Mouse (Mus musculus) lung, embryonic 14.5 days (tissue): ENCODE measurements at regions not wholly inside any gene's neighbourhood (a gene's known extent, or its start where the extent isn't known, plus 50 kb on each side); places are given as distances from the start of the nearest gene placed in this dataset.

Source experiments
- ATAC-seq: fragments of 200-750 bp; cut with Nextera tagmentation; 2 replicates; pipeline ENCODE4 v1.8.0; 2017; ENCODE audit warnings: mild to moderate bottlenecking, moderate TSS enrichment, moderate library complexity; ENCODE audit not compliant: insufficient read depth
- DNase-seq: peaks from one replicate; pipeline ENCODE4 v3.0.0-alpha.2; 2015
- H3K27ac ChIP-seq: fragments of 300-500 bp; sonication (generic); 2 replicates; pipeline ENCODE4 v1.5.1; 2014; ENCODE audit warnings: low read depth, mild to moderate bottlenecking, moderate library complexity
- H3K27me3 ChIP-seq: fragments of 300-500 bp; sonication (generic); 2 replicates; pipeline ENCODE4 v1.6.1; 2014; ENCODE audit warnings: low read length, control low read depth; ENCODE audit not compliant: insufficient read depth
- H3K36me3 ChIP-seq: fragments of 300-500 bp; sonication (generic); 2 replicates; pipeline ENCODE4 v1.6.1; 2014; ENCODE audit warnings: control low read depth; ENCODE audit not compliant: insufficient read depth
- H3K4me1 ChIP-seq: fragments of 300-500 bp; sonication (generic); 2 replicates; pipeline ENCODE4 v1.6.1; 2014; ENCODE audit warnings: antibody characterized with exemption, control low read depth; ENCODE audit not compliant: insufficient read depth
- H3K4me2 ChIP-seq: fragments of 300-500 bp; sonication (generic); 2 replicates; pipeline ENCODE4 v1.6.1; 2014; ENCODE audit warnings: mild to moderate bottlenecking
- H3K4me3 ChIP-seq: fragments of 300-500 bp; sonication (generic); 2 replicates; pipeline ENCODE4 v1.5.1; 2014; ENCODE audit warnings: low read depth, low read length
- H3K9ac ChIP-seq: fragments of 300-500 bp; sonication (generic); 2 replicates; pipeline ENCODE4 v1.6.1; 2014
- H3K9me3 ChIP-seq: fragments of 300-500 bp; sonication (generic); 2 replicates; pipeline ENCODE4 v1.6.1; 2016; ENCODE audit warnings: low read depth, low read length, control low read depth
- CTCF ChIP-seq: IDR thresholded peaks from 2 replicates; pipeline ENCODE4 v1.5.1; 2016; ENCODE audit warnings: antibody characterized with exemption, low read depth
- WGBS: fragments of 180-500 bp; shearing (Covaris S2); extraction: QIAGEN DNeasy Blood & Tissue Kit; methylation state at CpG from one replicate; pipeline ENCODE4 v1.1.7; 2014; 5-methylcytosine and 5-hydroxymethylcytosine counted together

DNA sequence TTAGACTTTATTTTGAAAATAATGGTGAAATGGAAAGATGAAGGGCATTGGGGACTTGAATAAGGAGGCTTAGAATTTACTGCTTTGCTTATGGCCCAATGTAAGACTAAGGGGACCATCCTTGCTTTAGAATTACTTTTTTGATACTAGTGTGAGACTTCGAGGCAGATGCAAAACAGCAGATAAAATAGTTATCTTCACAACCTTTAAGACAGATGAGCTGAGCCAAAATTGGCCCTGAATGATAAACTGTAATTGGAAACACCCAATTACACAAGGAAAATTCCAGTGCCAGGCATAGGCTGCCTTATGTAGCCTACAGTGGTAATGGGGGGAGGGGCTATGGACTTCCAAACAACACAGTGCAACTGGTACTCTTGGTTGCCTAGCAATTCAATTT lies 4790.5 kb downstream of the 9330182O14Rik start:
- no peak for ATAC-seq
- H3K4me3 ChIP-seq: no peak overlapping the region
- H3K27ac ChIP-seq: no peak overlapping the region
- H3K9ac ChIP-seq: no peak overlapping the region
- no peaks in the 10 kb centered on the region for H3K27me3 ChIP-seq
- 77% methylated on average over 1 of the region's 1 CpGs for WGBS
- no peaks in the 10 kb centered on the region for H3K9me3 ChIP-seq
- H3K36me3 ChIP-seq: no peaks in the 10 kb centered on the region
- DNase-seq: no peak
- no peak for TF ChIP-seq CTCF
- no peaks in the 10 kb centered on the region for H3K4me1 ChIP-seq
- H3K4me2 ChIP-seq: no peak overlapping the region

- Histone ChIP-seq H3K9me3 (no peaks in the 10 kb centered on the region), H3K27ac (no peak overlapping the region), H3K4me3 (no peak overlapping the region), H3K27me3 (no peaks in the 10 kb centered on the region), H3K9ac (no peak overlapping the region), H3K4me2 (no peak overlapping the region), H3K36me3 (no peaks in the 10 kb centered on the region), H3K4me1 (no peaks in the 10 kb centered on the region)
- no peak for DNase-seq
- no peak for ATAC-seq
- 66% methylated on average over 3 of the region's 3 CpGs for WGBS
- TF ChIP-seq CTCF: no peak
These were observed 4792.9 kb downstream of the 9330182O14Rik start for GRCm38 (mm10) chr15:44927058-44927457.

- DNase-seq (no peak), ATAC-seq (no peak)
- Histone ChIP-seq H3K9ac (no peak overlapping the region), H3K4me2 (no peak overlapping the region), H3K36me3 (no peaks in the 10 kb centered on the region), H3K27me3 (no peaks in the 10 kb centered on the region), H3K9me3 (no peaks in the 10 kb centered on the region), H3K27ac (no peak overlapping the region), H3K4me1 (no peaks in the 10 kb centered on the region), H3K4me3 (no peak overlapping the region)
- WGBS: 90% methylated on average over 4 of the region's 4 CpGs
- no peak for TF ChIP-seq CTCF
These were observed 4814.5 kb downstream of the 9330182O14Rik start for GRCm38 (mm10) chr15:44948626-44949025.

- 79% methylated on average over 7 of the region's 7 CpGs for WGBS
- DNase-seq: no peak
These were observed 4816.9 kb downstream of the 9330182O14Rik start for GRCm38 (mm10) chr15:44950952-44951642.

More at GRCm38 (mm10) chr15:44950952-44951642, 4816.9 kb downstream of the 9330182O14Rik start:
- no peak for TF ChIP-seq CTCF
- H3K27ac ChIP-seq: no peak overlapping the region
- H3K9me3 ChIP-seq: no peaks in the 10 kb centered on the region
- H3K4me2 ChIP-seq: no peak overlapping the region
- H3K4me1 ChIP-seq: no peaks in the 10 kb centered on the region
- ATAC-seq: no peak
- H3K9ac ChIP-seq: no peak overlapping the region
- H3K4me3 ChIP-seq: no peak overlapping the region
- H3K36me3 ChIP-seq: no peaks in the 10 kb centered on the region
- no peaks in the 10 kb centered on the region for H3K27me3 ChIP-seq
